Comparison of ENCODE assay signal across 7 mouse cellular contexts in the genomic region with DNA sequence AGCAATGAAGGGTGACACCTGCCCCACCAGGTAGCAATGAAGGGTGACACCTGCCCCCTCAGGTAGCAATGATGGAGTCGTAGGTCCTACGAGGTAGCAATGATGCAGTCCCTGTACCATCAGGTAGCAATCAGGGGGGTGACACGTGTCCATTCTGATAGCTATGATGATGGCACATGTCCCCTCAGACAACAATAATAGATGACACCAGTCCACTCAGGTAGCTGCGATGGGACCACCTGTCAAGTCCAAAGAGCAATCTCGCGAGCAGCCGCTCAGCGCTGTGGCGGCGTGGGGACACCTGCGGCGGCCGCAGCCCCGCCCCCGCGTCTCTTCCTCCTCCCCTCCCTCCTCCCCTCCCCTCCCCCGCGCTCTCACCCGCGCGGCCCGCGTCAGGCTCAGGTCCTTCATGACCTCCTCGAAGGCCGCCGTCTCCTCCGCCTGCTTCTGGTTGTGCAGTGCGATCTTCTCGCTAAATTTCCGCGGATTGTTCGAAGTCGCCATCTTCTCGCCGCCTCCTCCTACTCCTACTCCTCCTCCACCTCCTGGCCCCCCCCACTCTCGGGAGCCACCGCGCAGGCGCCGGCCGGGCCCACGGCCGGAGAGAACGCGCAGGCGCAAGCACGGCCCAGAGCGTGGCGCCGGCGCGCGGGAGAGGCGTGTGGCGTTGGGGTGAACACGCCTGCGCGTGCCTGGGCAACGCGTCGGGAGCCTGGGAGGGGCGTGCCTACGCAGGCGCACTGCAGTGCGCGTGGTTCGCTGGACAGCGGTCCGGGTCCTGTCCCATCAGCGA. TPM values are rescaled to one million over a fixed set of nuclear protein-coding genes. Genes with fewer than 3 reads are reported as not detected.
DNase-seq lines count a peak whose midpoint lies in the region; ATAC-seq lines count a peak whose summit lies in the region.

A gene (minus strand): TSS at position 525 of the 793 bp plus-strand sequence.

- H3K4me2 ChIP-seq in embryonic facial prominence, embryonic 11.5 days (ENCODE audit: low read depth, low read length) = peak within 1 kb of the TSS; percentile 75
- H3K4me2 ChIP-seq in limb, embryonic 11.5 days (ENCODE audit: low read depth, severe bottlenecking) = peak within 1 kb of the TSS; percentile 85
- H3K4me2 ChIP-seq in midbrain, embryonic 14.5 days (ENCODE audit: low read length) = peak within 1 kb of the TSS; percentile 68

- ATAC-seq in embryonic facial prominence, embryonic 11.5 days (replicated peaks; ENCODE audit: insufficient number of reproducible peaks, low FRiP score, low TSS enrichment, low read depth) = peak; percentile 98
- peak; percentile 94 for ATAC-seq in limb, embryonic 11.5 days (ENCODE audit: insufficient number of reproducible peaks, low FRiP score, low TSS enrichment, low read depth)
- ATAC-seq in midbrain, embryonic 14.5 days (ENCODE audit: low FRiP score, low TSS enrichment) = peak; percentile 97

- peak within 1 kb of the TSS; percentile 73 for H3K9ac ChIP-seq in embryonic facial prominence, embryonic 11.5 days (replicated peaks; ENCODE audit: low read length)
- peak within 1 kb of the TSS; percentile 75 for H3K9ac ChIP-seq in limb, embryonic 11.5 days (ENCODE audit: low read length)
- H3K9ac ChIP-seq in midbrain, embryonic 14.5 days (replicated peaks; ENCODE audit: low read length) = peak within 1 kb of the TSS; percentile 79

- peak within 1 kb of the TSS; percentile 59; the same call in 1 of the 2 replicates for H3K27ac ChIP-seq in embryonic facial prominence, embryonic 11.5 days (replicated peaks; ENCODE audit: low read depth, low read length)
- H3K27ac ChIP-seq in limb, embryonic 11.5 days (replicated peaks; ENCODE audit: low read depth, low read length) = peak within 1 kb of the TSS; percentile 47; the same call in 1 of the 2 replicates
- H3K27ac ChIP-seq in midbrain, embryonic 14.5 days (replicated peaks; ENCODE audit: low read depth, low read length) = peak within 1 kb of the TSS; percentile 91

- H3K9me3 ChIP-seq in embryonic facial prominence, embryonic 11.5 days (replicated peaks; ENCODE audit: control insufficient read depth, low read length) = no peaks in the 10 kb centered on the region
- no peaks in the 10 kb centered on the region for H3K9me3 ChIP-seq in limb, embryonic 11.5 days (ENCODE audit: control insufficient read depth, low read length)
- H3K9me3 ChIP-seq in midbrain, embryonic 14.5 days (ENCODE audit: control insufficient read depth, low read length) = no peaks in the 10 kb centered on the region

- H3K4me3 ChIP-seq in embryonic facial prominence, embryonic 11.5 days (ENCODE audit: low read depth, low read length) = peak within 1 kb of the TSS; percentile 67
- H3K4me3 ChIP-seq in limb, embryonic 11.5 days (ENCODE audit: low read depth, low read length) = peak within 1 kb of the TSS; percentile 62
- peak within 1 kb of the TSS; percentile 68 for H3K4me3 ChIP-seq in midbrain, embryonic 14.5 days (replicated peaks; ENCODE audit: low read depth, low read length)

- DNase-seq in adrenal gland, postnatal 14 days = peak; percentile 99
- peak; percentile 97 for DNase-seq in embryonic facial prominence, embryonic 11.5 days (ENCODE audit: low spot score)
- DNase-seq in heart, adult 11 months = peak; percentile 100
- DNase-seq in kidney, adult 18-20 months = peak; percentile 97
- DNase-seq in limb, embryonic 11.5 days (ENCODE audit: low spot score) = peak; percentile 97
- DNase-seq in midbrain, embryonic 14.5 days = peak; percentile 99
- peak; percentile 97 to 98 for DNase-seq in spleen, adult 18-20 months

- no peaks in the 10 kb centered on the region for H3K36me3 ChIP-seq in embryonic facial prominence, embryonic 11.5 days (replicated peaks; ENCODE audit: control insufficient read depth, insufficient read depth, low read depth, low read length)
- H3K36me3 ChIP-seq in limb, embryonic 11.5 days (ENCODE audit: control insufficient read depth, insufficient read depth, low read length) = no peaks in the 10 kb centered on the region
- H3K36me3 ChIP-seq in midbrain, embryonic 14.5 days (ENCODE audit: control insufficient read depth, insufficient read depth, low read length) = no peaks in the 10 kb centered on the region

- no peaks in the 10 kb centered on the region for H3K4me1 ChIP-seq in embryonic facial prominence, embryonic 11.5 days (ENCODE audit: control insufficient read depth, insufficient read depth, low read length)
- H3K4me1 ChIP-seq in limb, embryonic 11.5 days (ENCODE audit: control insufficient read depth, insufficient read depth, low read length) = peaks cover 7% of the 10 kb centered on the region
- peaks cover 16% of the 10 kb centered on the region for H3K4me1 ChIP-seq in midbrain, embryonic 14.5 days (ENCODE audit: control insufficient read depth, insufficient read depth, low read length)

- no peaks in the 10 kb centered on the region for H3K27me3 ChIP-seq in embryonic facial prominence, embryonic 11.5 days (ENCODE audit: control insufficient read depth, insufficient read depth, low read length)
- no peaks in the 10 kb centered on the region for H3K27me3 ChIP-seq in limb, embryonic 11.5 days (ENCODE audit: control insufficient read depth, insufficient read depth, low read length)
- no peaks in the 10 kb centered on the region for H3K27me3 ChIP-seq in midbrain, embryonic 14.5 days (ENCODE audit: control insufficient read depth, insufficient read depth, low read length)

- WGBS in embryonic facial prominence, embryonic 11.5 days = 1% methylated on average over 69 of the region's 70 CpGs
- WGBS in limb, embryonic 11.5 days = under 1% methylated on average over 56 of the region's 70 CpGs
- WGBS in midbrain, embryonic 14.5 days = under 1% methylated on average over 66 of the region's 70 CpGs

RNA-seq across cellular contexts. Expression of the gene that starts here (rescaled TPM):
- 19.4 and 20.6 TPM in 2 replicates for total RNA-seq in adrenal gland, postnatal 14 days (2021)
- polyA plus RNA-seq in embryonic facial prominence, embryonic 11.5 days (2014; fragmentation: Nextera tagmentation; extraction: Ambion mirVana) = 10.2 and 11.8 TPM in 2 replicates
- polyA plus RNA-seq in limb, embryonic 11.5 days (2014; fragmentation: Nextera tagmentation; extraction: Ambion mirVana) = 16.6 and 19.8 TPM in 2 replicates
- polyA plus RNA-seq in midbrain, embryonic 14.5 days (2014; fragmentation: Nextera tagmentation; extraction: Ambion mirVana) = 43.9 and 51.7 TPM in 2 replicates

Comparison
In these comparisons a context has a peak if more than half of its experiments do, and no peak if none do; other contexts are left out.
1. Peak in every context shown above with its lines: DNase-seq, ATAC-seq, H3K4me3 ChIP-seq and H3K27ac ChIP-seq.